Mouse (Mus musculus) olfactory bulb, adult 2 months (tissue): ENCODE results near the gene Gabrg3.

Experiments
- CTCF ChIP-seq: fragments of 200-500 bp; IDR thresholded peaks from 2 replicates; pipeline ENCODE4 v1.5.1; 2012; ENCODE audit warnings: low read depth, mild to moderate bottlenecking, low read length, moderate library complexity; ENCODE audit not compliant: insufficient read depth
- POLR2A ChIP-seq: fragments of 200-500 bp; IDR thresholded peaks from 2 replicates; pipeline ENCODE4 v1.6.1; 2012; ENCODE audit warnings: mild to moderate bottlenecking, low read depth, low read length, moderate library complexity; ENCODE audit not compliant: insufficient read depth

GRCm38 (mm10) chr7:57411163-57411562 is 24.2 kb upstream of the Gabrg3 start:
- TF ChIP-seq CTCF (no peak), POLR2A (no peak)
